Mouse (Mus musculus) limb, embryonic 11.5 days (tissue): ENCODE data around the gene Ap1m2. TPM values are rescaled to one million over a fixed set of nuclear protein-coding genes. Genes with fewer than 3 reads are reported as not detected.

Experiments used
- ATAC-seq: fragments of 200-750 bp; cut with Nextera tagmentation; 2 replicates; pipeline ENCODE4 v1.8.0; 2017; ENCODE audit warnings: low read depth; ENCODE audit not compliant: insufficient number of reproducible peaks, low FRiP score, low TSS enrichment
- DNase-seq: peaks from one replicate; pipeline ENCODE4 v3.0.0-alpha.2; 2015; ENCODE audit warnings: low spot score
- H3K27ac ChIP-seq: fragments of 300-500 bp; sonication (generic); replicated peaks from 2 replicates; pipeline ENCODE4 v1.5.1; 2014; ENCODE audit warnings: low read depth, mild to moderate bottlenecking, low read length
- H3K27me3 ChIP-seq: fragments of 300-500 bp; sonication (generic); 2 replicates; pipeline ENCODE4 v1.6.1; 2014; ENCODE audit warnings: mild to moderate bottlenecking, low read length, mixed read lengths; ENCODE audit not compliant: control insufficient read depth, insufficient read depth
- H3K36me3 ChIP-seq: fragments of 300-500 bp; sonication (generic); 2 replicates; pipeline ENCODE4 v1.6.1; 2014; ENCODE audit warnings: mild to moderate bottlenecking, low read length, moderate library complexity, mixed read lengths; ENCODE audit not compliant: control insufficient read depth, insufficient read depth
- H3K4me1 ChIP-seq: fragments of 300-500 bp; sonication (generic); 2 replicates; pipeline ENCODE4 v1.6.1; 2014; ENCODE audit warnings: low read length, mixed read lengths; ENCODE audit not compliant: control insufficient read depth, insufficient read depth
- H3K4me2 ChIP-seq: fragments of 300-500 bp; sonication (generic); 2 replicates; pipeline ENCODE4 v1.6.1; 2014; ENCODE audit warnings: low read depth, mild to moderate bottlenecking, moderate library complexity; ENCODE audit not compliant: severe bottlenecking
- H3K4me3 ChIP-seq: fragments of 300-500 bp; sonication (generic); 2 replicates; pipeline ENCODE4 v1.5.1; 2014; ENCODE audit warnings: low read depth, low read length
- H3K9ac ChIP-seq: fragments of 300-500 bp; sonication (generic); 2 replicates; pipeline ENCODE4 v1.6.1; 2014; ENCODE audit warnings: mild to moderate bottlenecking, low read length
- H3K9me3 ChIP-seq: fragments of 300-500 bp; sonication (generic); 2 replicates; pipeline ENCODE4 v1.6.1; 2016; ENCODE audit warnings: low read length; ENCODE audit not compliant: control insufficient read depth
- WGBS: fragments of 180-500 bp; shearing (Covaris S2); extraction: QIAGEN DNeasy Blood & Tissue Kit; methylation state at CpG from one replicate; pipeline ENCODE4 v1.1.7; 2014; 5-methylcytosine and 5-hydroxymethylcytosine counted together
- polyA plus RNA-seq: library from polyadenylated mRNA; unstranded; fragments of >200 nt; fragmentation: Nextera tagmentation; extraction: Ambion mirVana; gene quantifications from 2 replicates; pipeline ENCODE4 v1.2.1, GENCODE M21; 2014

Gene Ap1m2
- polyA plus RNA-seq, result 8.0 and 8.2 TPM in 2 replicates

DNA sequence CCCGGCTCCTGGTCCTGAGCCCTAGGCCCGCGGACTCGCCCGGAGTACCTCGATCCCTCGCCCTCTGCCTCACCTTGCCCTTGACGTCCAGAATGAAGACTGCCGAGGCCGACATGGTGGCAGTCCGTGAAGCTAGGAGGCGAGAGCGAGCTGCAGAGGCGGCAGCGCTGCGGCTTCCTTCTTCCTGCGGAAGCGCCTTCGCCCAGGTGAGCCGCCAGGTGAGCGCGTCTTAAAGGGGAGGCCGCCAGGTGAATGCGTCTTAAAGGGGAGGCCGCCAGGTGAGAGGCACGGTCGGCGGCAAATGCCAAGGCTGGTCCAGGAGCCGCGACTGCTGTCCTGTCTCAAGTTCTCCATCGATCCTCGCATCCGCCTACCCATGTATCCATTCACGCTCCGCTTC, at the start of gene Ap1m2:
Gene Ap1m2, minus strand, starts transcription at position 204 of the 400 bp plus-strand sequence.
- peak within 1 kb of the TSS; percentile 28 for H3K4me2 ChIP-seq
- H3K27ac ChIP-seq, result no peak within 1 kb of the TSS
- 10% methylated on average over 35 of the region's 35 CpGs for WGBS
- no peaks in the 10 kb centered on the region for H3K36me3 ChIP-seq
- no peaks in the 10 kb centered on the region for H3K9me3 ChIP-seq
- peaks cover 18% of the 10 kb centered on the region for H3K27me3 ChIP-seq
- DNase-seq (peak; percentile 34), ATAC-seq (no peak)
- H3K9ac ChIP-seq, result peak within 1 kb of the TSS; percentile 12; the same call in 1 of the 2 replicates
- H3K4me1 ChIP-seq, result no peaks in the 10 kb centered on the region
- peak within 1 kb of the TSS; percentile 20 for H3K4me3 ChIP-seq

DNA sequence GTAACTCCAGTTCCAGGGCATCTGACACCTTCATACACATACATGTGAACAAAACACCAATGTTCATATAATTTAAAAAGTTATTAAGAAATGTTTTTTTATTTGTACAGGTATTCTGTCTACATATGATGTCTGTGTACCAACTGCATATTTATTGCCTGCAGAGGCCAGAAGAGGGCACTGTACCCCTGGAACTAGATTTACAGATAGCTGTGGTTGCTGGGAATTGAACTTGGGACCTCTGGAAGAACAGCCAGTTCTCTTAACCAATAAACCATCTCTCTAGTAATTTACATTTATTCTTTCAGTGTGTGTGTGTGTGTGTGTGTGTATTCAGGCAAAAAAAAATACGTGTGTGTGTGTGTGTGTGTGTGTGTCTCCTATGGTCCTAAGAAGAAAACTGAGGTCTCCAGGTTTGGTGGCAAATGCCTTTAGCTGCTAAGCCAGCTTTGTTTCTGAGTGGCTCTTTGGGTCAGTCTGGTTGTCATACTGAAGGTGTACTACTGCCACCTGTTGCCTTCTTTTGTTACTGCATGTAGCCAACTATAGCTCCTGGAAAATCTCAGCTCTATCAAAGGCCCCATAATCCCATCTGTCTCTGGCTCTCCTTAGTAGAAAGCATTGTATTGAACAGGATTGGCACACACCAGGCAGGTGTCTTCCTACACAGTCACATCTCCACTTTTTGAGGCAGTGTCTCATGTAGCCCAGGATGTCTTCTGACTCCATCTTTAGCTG, 45.0 kb upstream of the Ap1m2 start:
- peaks cover 2% of the 10 kb centered on the region; the same call in 1 of the 2 replicates for H3K36me3 ChIP-seq
- H3K27me3 ChIP-seq, result no peaks in the 10 kb centered on the region
- no peaks in the 10 kb centered on the region for H3K9me3 ChIP-seq
- WGBS, result 0% methylated on average over 1 of the region's 1 CpGs
- DNase-seq (peak; percentile 79), ATAC-seq (peak; percentile 59; the same call in 1 of the 2 replicates)
- H3K27ac ChIP-seq, result no peak overlapping the region
- no peak overlapping the region for H3K4me2 ChIP-seq
- peaks cover 6% of the 10 kb centered on the region; the same call in 1 of the 2 replicates for H3K4me1 ChIP-seq
- H3K4me3 ChIP-seq, result no peak overlapping the region
- no peak overlapping the region for H3K9ac ChIP-seq

DNA sequence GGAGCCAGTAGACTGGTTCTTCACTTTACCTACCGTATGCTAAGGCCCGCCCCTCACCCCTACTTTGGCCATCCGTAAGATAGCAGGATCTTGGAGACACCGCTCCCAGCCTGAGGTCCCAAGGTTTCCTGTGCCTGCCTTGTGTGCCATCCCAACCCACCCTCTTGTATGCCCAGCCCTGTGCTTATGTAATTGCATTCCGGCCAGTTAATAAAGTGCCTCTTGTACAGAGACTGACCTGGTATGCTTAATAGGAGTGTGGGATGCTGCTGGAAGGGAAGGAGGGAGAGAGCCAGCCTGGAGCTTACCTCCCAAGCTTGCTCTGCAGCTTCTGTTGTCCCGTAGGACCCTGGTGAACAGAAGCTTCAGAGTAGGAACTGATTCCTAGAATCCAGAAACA, 42.7 kb upstream of the Ap1m2 start:
- ATAC-seq (no peak), DNase-seq (no peak)
- Histone ChIP-seq H3K4me1 (peaks cover 6% of the 10 kb centered on the region; the same call in 1 of the 2 replicates), H3K27ac (no peak overlapping the region), H3K9ac (no peak overlapping the region), H3K36me3 (peaks cover 7% of the 10 kb centered on the region; the same call in 1 of the 2 replicates), H3K9me3 (no peaks in the 10 kb centered on the region), H3K4me3 (no peak overlapping the region), H3K4me2 (no peak overlapping the region), H3K27me3 (no peaks in the 10 kb centered on the region)
- WGBS, result 91% methylated on average over 6 of the region's 6 CpGs

DNA sequence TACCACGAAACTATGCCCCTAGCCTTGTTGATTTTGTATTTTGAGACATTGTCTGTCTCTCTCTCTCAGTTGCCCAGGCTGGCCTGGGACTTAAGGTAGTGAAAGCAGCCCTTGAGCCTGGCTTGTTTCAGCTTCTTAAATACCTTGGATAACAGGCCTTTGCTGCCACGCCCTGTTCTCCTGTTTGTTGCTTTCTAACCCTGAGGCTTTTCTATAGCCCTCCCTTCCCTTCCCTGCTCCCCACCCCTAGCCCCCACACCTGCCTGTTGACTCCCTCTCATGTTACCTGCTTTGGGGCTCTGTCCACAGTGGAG, 41.2 kb upstream of the Ap1m2 start:
- peaks cover 7% of the 10 kb centered on the region; the same call in 1 of the 2 replicates for H3K36me3 ChIP-seq
- H3K9ac ChIP-seq, result no peak overlapping the region
- no peak for DNase-seq
- no peaks in the 10 kb centered on the region for H3K9me3 ChIP-seq
- H3K4me3 ChIP-seq, result no peak overlapping the region
- no peak overlapping the region for H3K27ac ChIP-seq
- peaks cover 6% of the 10 kb centered on the region; the same call in 1 of the 2 replicates for H3K4me1 ChIP-seq
- WGBS, result 58% methylated on average over 2 of the region's 2 CpGs
- ATAC-seq, result no peak
- no peaks in the 10 kb centered on the region for H3K27me3 ChIP-seq
- no peak overlapping the region for H3K4me2 ChIP-seq

- no peak overlapping the region for H3K4me2 ChIP-seq
- no peak overlapping the region for H3K4me3 ChIP-seq
- ATAC-seq (no peak), DNase-seq (no peak)
- peaks cover 10% of the 10 kb centered on the region; the same call in 1 of the 2 replicates for H3K36me3 ChIP-seq
- 0 out of 2 replicates have a peak overlapping the region, but pooled peaks have one; percentile 8 for H3K27ac ChIP-seq
- 43% methylated on average over 20 of the region's 20 CpGs for WGBS
- peaks cover 6% of the 10 kb centered on the region; the same call in 1 of the 2 replicates for H3K4me1 ChIP-seq
- H3K9me3 ChIP-seq, result no peaks in the 10 kb centered on the region
- H3K27me3 ChIP-seq, result no peaks in the 10 kb centered on the region
- no peak overlapping the region for H3K9ac ChIP-seq
Observed at GRCm38 (mm10) chr9:21352463-21353372, 40.6 kb upstream of the Ap1m2 start.

DNA sequence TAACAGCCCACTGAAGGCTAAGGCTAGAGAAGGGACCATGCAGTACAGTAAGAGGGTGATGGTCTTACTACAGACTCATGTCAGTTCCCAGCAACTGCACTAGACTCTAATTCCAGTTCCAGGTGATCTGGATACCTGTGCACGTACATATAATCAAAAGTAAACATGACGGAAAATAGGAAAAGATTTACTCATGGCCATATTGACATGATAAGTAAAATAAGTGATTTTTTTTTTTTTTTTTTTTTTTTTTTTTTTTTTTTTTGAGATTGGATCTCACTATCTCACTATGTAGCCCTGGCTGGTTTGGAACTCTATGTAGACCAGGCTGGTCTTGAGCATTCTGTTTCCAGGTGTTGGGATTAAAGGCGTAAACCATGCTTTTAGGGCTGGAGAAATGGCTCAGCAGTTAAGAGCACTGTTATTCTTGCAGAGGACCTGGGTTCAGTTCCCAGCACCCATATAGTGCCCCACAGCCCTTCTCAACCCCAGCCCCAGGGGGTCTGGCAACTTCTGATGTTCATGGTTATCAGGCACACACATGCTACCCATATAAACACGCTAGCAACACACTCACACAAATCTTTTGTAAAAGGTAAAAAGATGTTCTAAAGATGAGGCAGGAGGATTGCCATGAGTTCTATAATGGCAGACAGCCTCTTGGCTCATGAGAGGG, 39.7 kb upstream of the Ap1m2 start:
- no peak overlapping the region for H3K4me2 ChIP-seq
- peaks cover 10% of the 10 kb centered on the region; the same call in 1 of the 2 replicates for H3K36me3 ChIP-seq
- H3K4me1 ChIP-seq, result peaks cover 6% of the 10 kb centered on the region; the same call in 1 of the 2 replicates
- no peak overlapping the region for H3K4me3 ChIP-seq
- WGBS, result 89% methylated on average over 4 of the region's 4 CpGs
- H3K27me3 ChIP-seq, result no peaks in the 10 kb centered on the region
- no peaks in the 10 kb centered on the region for H3K9me3 ChIP-seq
- H3K9ac ChIP-seq, result no peak overlapping the region
- DNase-seq, result no peak
- H3K27ac ChIP-seq, result no peak overlapping the region
- no peak for ATAC-seq

GRCm38 (mm10) chr9:21351178-21351577, 39.0 kb upstream of the Ap1m2 start:
- no peak overlapping the region for H3K27ac ChIP-seq
- peaks cover 6% of the 10 kb centered on the region; the same call in 1 of the 2 replicates for H3K4me1 ChIP-seq
- DNase-seq (no peak), ATAC-seq (no peak)
- peaks cover 12% of the 10 kb centered on the region; the same call in 1 of the 2 replicates for H3K36me3 ChIP-seq
- no peak overlapping the region for H3K9ac ChIP-seq
- WGBS, result 92% methylated on average over 7 of the region's 7 CpGs
- H3K9me3 ChIP-seq, result no peaks in the 10 kb centered on the region
- H3K4me2 ChIP-seq, result no peak overlapping the region
- no peak overlapping the region for H3K4me3 ChIP-seq
- H3K27me3 ChIP-seq, result no peaks in the 10 kb centered on the region

- H3K36me3 ChIP-seq, result peaks cover 10% of the 10 kb centered on the region; the same call in 1 of the 2 replicates
- DNase-seq (no peak), ATAC-seq (no peak)
- no peak overlapping the region for H3K27ac ChIP-seq
- H3K4me2 ChIP-seq, result no peak overlapping the region
- H3K27me3 ChIP-seq, result no peaks in the 10 kb centered on the region
- WGBS, result 88% methylated on average over 3 of the region's 3 CpGs
- H3K4me1 ChIP-seq, result peaks cover 4% of the 10 kb centered on the region; the same call in 1 of the 2 replicates
- H3K4me3 ChIP-seq, result no peak overlapping the region
- no peaks in the 10 kb centered on the region for H3K9me3 ChIP-seq
- no peak overlapping the region for H3K9ac ChIP-seq
Observed at GRCm38 (mm10) chr9:21348152-21348551, 36.0 kb upstream of the Ap1m2 start.
